Mouse (Mus musculus): ENCODE data around the gene Cdk6.
"Not testable (repeated sequence)": the region's sequence is repeated elsewhere in the genome, so short reads cannot be mapped to it uniquely, and the experiment has no call there.

The Cdk6 gene

GRCm38 (mm10) chr5:3433131-3433700, 91.9 kb downstream of the Cdk6 start:
- not testable (repeated sequence) for DNase-seq (ENCODE audit: low spot score)

- not testable (repeated sequence) for DNase-seq (ENCODE audit: low spot score)
Measured at GRCm38 (mm10) chr5:3434105-3434504, 92.8 kb downstream of the Cdk6 start.

- DNase-seq (ENCODE audit: low spot score), result not testable (repeated sequence)
Measured at GRCm38 (mm10) chr5:3438453-3439003, 97.2 kb downstream of the Cdk6 start.

GRCm38 (mm10) chr5:3439386-3439785, 98.1 kb downstream of the Cdk6 start:
- not testable (repeated sequence) for DNase-seq (ENCODE audit: low spot score)

GRCm38 (mm10) chr5:3442524-3442923, 101.2 kb downstream of the Cdk6 start:
- not testable (repeated sequence) for DNase-seq (ENCODE audit: low spot score)

GRCm38 (mm10) chr5:3451233-3451632, 109.9 kb downstream of the Cdk6 start:
- DNase-seq (ENCODE audit: low spot score), result not testable (repeated sequence)

GRCm38 (mm10) chr5:3453946-3454345, 112.7 kb downstream of the Cdk6 start:
- DNase-seq (ENCODE audit: low spot score), result not testable (repeated sequence)

- no peak for DNase-seq (ENCODE audit: low spot score)
Measured at GRCm38 (mm10) chr5:3460907-3461306, 119.6 kb downstream of the Cdk6 start.

GRCm38 (mm10) chr5:3461401-3461800, 120.1 kb downstream of the Cdk6 start:
- DNase-seq (ENCODE audit: low spot score), result no peak

GRCm38 (mm10) chr5:3462897-3463757, 121.8 kb downstream of the Cdk6 start:
- DNase-seq (ENCODE audit: low spot score), result no peak

GRCm38 (mm10) chr5:3463758-3464157, 122.5 kb downstream of the Cdk6 start:
- DNase-seq (ENCODE audit: low spot score), result no peak

- no peak for DNase-seq (ENCODE audit: low spot score)
Measured at GRCm38 (mm10) chr5:3466069-3466877, 125.0 kb downstream of the Cdk6 start.

GRCm38 (mm10) chr5:3470866-3471265, 129.6 kb downstream of the Cdk6 start:
- no peak for DNase-seq (ENCODE audit: low spot score)

- DNase-seq (ENCODE audit: low spot score), result no peak
Measured at GRCm38 (mm10) chr5:3472311-3473156, 131.2 kb downstream of the Cdk6 start.

- DNase-seq (ENCODE audit: low spot score), result no peak
Measured at GRCm38 (mm10) chr5:3477711-3478110, 136.4 kb downstream of the Cdk6 start.

GRCm38 (mm10) chr5:3478216-3478615, 136.9 kb downstream of the Cdk6 start:
- DNase-seq (ENCODE audit: low spot score), result no peak

GRCm38 (mm10) chr5:3479016-3479795, 137.9 kb downstream of the Cdk6 start:
- no peak for DNase-seq (ENCODE audit: low spot score)

GRCm38 (mm10) chr5:3480637-3481395, 139.5 kb downstream of the Cdk6 start:
- no peak for DNase-seq (ENCODE audit: low spot score)

- no peak for DNase-seq (ENCODE audit: low spot score)
Measured at GRCm38 (mm10) chr5:3482474-3482873, 141.2 kb downstream of the Cdk6 start.

Data from left cerebral cortex, adult 11 months (tissue).